8 mouse cellular contexts compared by ENCODE assay signal in the genomic region with DNA sequence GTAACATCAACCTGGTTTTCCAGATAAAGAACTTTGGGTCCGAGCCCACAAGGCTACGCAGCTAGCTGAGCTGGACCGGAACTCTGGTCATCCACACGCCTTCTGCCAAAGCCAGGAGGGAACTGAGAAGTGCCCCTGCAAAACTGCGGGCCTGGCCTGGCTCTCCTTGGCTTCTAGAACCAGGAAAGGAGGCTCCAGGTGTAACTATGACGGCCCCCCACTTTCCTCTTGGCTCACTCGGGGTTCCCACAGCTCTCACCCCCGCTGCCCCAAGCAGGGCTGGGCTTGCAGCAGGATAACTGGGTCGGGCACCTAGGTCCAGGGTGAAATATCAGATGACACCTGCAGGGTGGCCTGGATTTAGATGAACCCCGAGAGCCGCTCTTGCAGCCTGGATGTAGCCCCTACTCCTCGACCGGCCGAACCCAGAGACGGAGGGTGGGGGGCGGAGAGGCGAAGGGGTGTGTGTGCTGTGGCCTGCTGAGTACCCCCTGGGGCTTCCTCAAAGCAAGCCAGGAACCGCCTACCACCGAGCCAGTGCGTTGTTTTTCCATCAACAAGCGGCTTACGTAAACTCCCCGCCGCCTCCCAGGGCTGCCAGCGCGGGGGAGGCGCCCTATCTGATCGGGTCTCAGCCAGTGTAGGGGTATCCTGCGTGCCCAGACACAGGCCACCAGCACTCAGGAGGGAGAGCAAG. TPM values are rescaled to one million over a fixed set of nuclear protein-coding genes. Genes with fewer than 3 reads are reported as not detected.
DNase-seq lines count a peak whose midpoint lies in the region; ATAC-seq and TF ChIP-seq lines count a peak whose summit lies in the region.

No protein-coding gene starts in this region.

- peaks cover 16% of the 10 kb centered on the region for H3K4me1 ChIP-seq in kidney, embryonic 15.5 days
- H3K4me1 ChIP-seq in cerebellum, adult 2 months (ENCODE audit: control insufficient read depth, insufficient read depth, low read length), result peaks cover 10% of the 10 kb centered on the region; the same call in 1 of the 2 replicates
- H3K4me1 ChIP-seq in forebrain, embryonic 16.5 days (replicated peaks; ENCODE audit: control insufficient read depth, insufficient read depth, low read length), result peaks cover 16% of the 10 kb centered on the region

- H3K36me3 ChIP-seq in kidney, embryonic 15.5 days, result no peaks in the 10 kb centered on the region
- H3K36me3 ChIP-seq in forebrain, embryonic 16.5 days (ENCODE audit: control insufficient read depth, insufficient read depth), result no peaks in the 10 kb centered on the region

- peaks cover 65% of the 10 kb centered on the region for H3K27me3 ChIP-seq in kidney, embryonic 15.5 days
- no peaks in the 10 kb centered on the region for H3K27me3 ChIP-seq in cerebellum, adult 2 months (ENCODE audit: control insufficient read depth, insufficient read depth, low read length)
- H3K27me3 ChIP-seq in forebrain, embryonic 16.5 days (replicated peaks; ENCODE audit: control insufficient read depth, insufficient read depth, low read length), result no peaks in the 10 kb centered on the region; the same call in 1 of the 2 replicates

- H3K9ac ChIP-seq in kidney, embryonic 15.5 days, result no peak overlapping the region
- H3K9ac ChIP-seq in forebrain, embryonic 16.5 days (replicated peaks; ENCODE audit: low read depth, low read length), result no peak overlapping the region

- no peak; the same call in 1 of the 2 replicates for TF ChIP-seq POLR2A in cerebellum, adult 2 months (IDR thresholded peaks at IDR 0.05; ENCODE audit: borderline replicate concordance, insufficient read depth, low read length)

- no peak overlapping the region for H3K27ac ChIP-seq in kidney, embryonic 15.5 days
- peak overlapping the region; percentile 97 for H3K27ac ChIP-seq in cerebellum, adult 2 months (ENCODE audit: insufficient read depth, low read length)
- H3K27ac ChIP-seq in forebrain, embryonic 16.5 days (ENCODE audit: low read length), result no peak overlapping the region

- peak overlapping the region; percentile 54 for H3K4me2 ChIP-seq in kidney, embryonic 15.5 days
- peak overlapping the region; percentile 35 for H3K4me2 ChIP-seq in forebrain, embryonic 16.5 days (ENCODE audit: low read length)

- TF ChIP-seq CTCF in cerebellum, adult 2 months (IDR thresholded peaks at IDR 0.05; ENCODE audit: borderline replicate concordance, insufficient read depth, low read depth, low read length), result no peak

- DNase-seq in kidney, postnatal 14 days, result no peak
- peak; percentile 82 to 88 for DNase-seq in cerebellum, adult 2 months
- DNase-seq in layer of hippocampus, postnatal 14 days (ENCODE audit: low spot score in 2 of 2), result no peak
- DNase-seq in thymus, postnatal 14 days, result no peak
- no peak for DNase-seq in spleen, postnatal 14 days (ENCODE audit: low spot score in 2 of 2)

- peak overlapping the region; percentile 19 for H3K4me3 ChIP-seq in kidney, embryonic 15.5 days (replicated peaks)
- peak overlapping the region; percentile 77 for H3K4me3 ChIP-seq in cerebellum, adult 2 months (replicated peaks; ENCODE audit: insufficient read depth, low read depth, low read length)
- peak overlapping the region; percentile 7; the same call in 1 of the 2 replicates for H3K4me3 ChIP-seq in forebrain, embryonic 16.5 days (replicated peaks; ENCODE audit: low read length)

- WGBS in kidney, embryonic 15.5 days, result 3% methylated on average over 29 of the region's 29 CpGs
- WGBS in cerebellum, adult 2 months, result 1% methylated on average over 29 of the region's 29 CpGs
- 14% methylated on average over 29 of the region's 29 CpGs for WGBS in forebrain, embryonic 16.5 days

- no peaks in the 10 kb centered on the region for H3K9me3 ChIP-seq in kidney, embryonic 15.5 days (replicated peaks)
- H3K9me3 ChIP-seq in forebrain, embryonic 16.5 days (ENCODE audit: control insufficient read depth, low read length), result no peaks in the 10 kb centered on the region

- ATAC-seq in kidney, embryonic 15.5 days (replicated peaks; ENCODE audit: low FRiP score), result 0 out of 2 replicates have a peak, but pooled peaks have one; percentile 16
- ATAC-seq in forebrain, embryonic 16.5 days, result no peak
- ATAC-seq in megakaryocyte-erythroid progenitor cell, adult 5-6 weeks (replicated peaks; ENCODE audit: low FRiP score, low TSS enrichment, poor library complexity, severe bottlenecking), result peak; percentile 38; the same call in 1 of the 2 replicates

RNA-seq across cellular contexts. Expression of gene Lhx2, which starts 39.9 kb away (rescaled TPM):
- 0.10 TPM in 1 of 2 replicates, not detected in the other for polyA plus RNA-seq in kidney, embryonic 15.5 days (2015; fragmentation: Nextera tagmentation; extraction: Ambion mirVana)
- 1.9 and 3.5 TPM in 2 replicates for polyA plus RNA-seq in cerebellum, adult 2 months (2012; rRNA removed)
- 69.7 and 90.4 TPM in 2 replicates for polyA plus RNA-seq in forebrain, embryonic 16.5 days (2015; fragmentation: Nextera tagmentation; extraction: Ambion mirVana)
- total RNA-seq in megakaryocyte-erythroid progenitor cell, adult 5-6 weeks (2014; fragmentation: Nextera tagmentation), result not detected in 2 replicates
- not detected in 2 replicates for total RNA-seq in megakaryocyte-erythroid progenitor cell, adult 5-6 weeks (2017)
- total RNA-seq in layer of hippocampus, postnatal 14 days (2021), result 100 to 1,000 TPM in 1 of 2 experiments, 10 to 100 TPM in 1; 96.7 to 100 TPM

Comparison
In these comparisons a context has a peak if more than half of its experiments do, and no peak if none do; other contexts are left out.
1. H3K4me3 ChIP-seq: peak in every context shown above with its lines; median percentile 77 in cerebellum, adult 2 months; 19 in kidney, embryonic 15.5 days; 7 in forebrain, embryonic 16.5 days.
2. DNase-seq: peak in cerebellum, adult 2 months (2 of 2); none in kidney, postnatal 14 days (single experiment), layer of hippocampus, postnatal 14 days (0 of 2), thymus, postnatal 14 days (single experiment) and spleen, postnatal 14 days (0 of 2).
3. RNA of gene Lhx2, which starts 39.9 kb away (polyA plus RNA-seq): 69.7 to 90.4 TPM in forebrain, embryonic 16.5 days; 1.9 to 3.5 TPM in cerebellum, adult 2 months and 0.10 TPM in kidney, embryonic 15.5 days; every median in the first group is over 10 times any median in the second.